Mouse (Mus musculus) liver, postnatal 0 days (tissue): Measurements from ENCODE around the gene Nrn1l. TPM values are rescaled to one million over a fixed set of nuclear protein-coding genes. Genes with fewer than 3 reads are reported as not detected.

Experiments used
- ATAC-seq: fragments of 200-750 bp; cut with Nextera tagmentation; 2 replicates; pipeline ENCODE4 v1.8.0; 2017; ENCODE audit warnings: mild to moderate bottlenecking, moderate library complexity
- DNase-seq: peaks from one replicate; pipeline ENCODE4 v3.0.0-alpha.2; 2016
- H3K27ac ChIP-seq: fragments of 300-500 bp; sonication (generic); 2 replicates; pipeline ENCODE4 v1.5.1; 2014; ENCODE audit warnings: antibody characterized with exemption, moderate library complexity, mild to moderate bottlenecking, low read depth
- H3K27me3 ChIP-seq: fragments of 300-500 bp; sonication (generic); 2 replicates; pipeline ENCODE4 v1.6.1; 2014; ENCODE audit warnings: low read length, control low read depth, mixed read lengths; ENCODE audit not compliant: insufficient read depth
- H3K36me3 ChIP-seq: fragments of 300-500 bp; sonication (generic); replicated peaks from 2 replicates; pipeline ENCODE4 v1.6.1; 2014; ENCODE audit warnings: mild to moderate bottlenecking, control low read depth, low read length, moderate library complexity, mixed read lengths; ENCODE audit not compliant: insufficient read depth
- H3K4me1 ChIP-seq: fragments of 300-500 bp; sonication (generic); 2 replicates; pipeline ENCODE4 v1.6.1; 2014; ENCODE audit warnings: antibody characterized with exemption, mild to moderate bottlenecking, control low read depth; ENCODE audit not compliant: insufficient read depth
- H3K4me2 ChIP-seq: fragments of 300-500 bp; sonication (generic); 2 replicates; pipeline ENCODE4 v1.6.1; 2014; ENCODE audit warnings: low read depth, mild to moderate bottlenecking, low read length, moderate library complexity, mixed read lengths
- H3K4me3 ChIP-seq: fragments of 300-500 bp; sonication (generic); 2 replicates; pipeline ENCODE4 v1.5.1; 2014; ENCODE audit warnings: low read depth, low read length
- H3K9ac ChIP-seq: fragments of 300-500 bp; sonication (generic); replicated peaks from 2 replicates; pipeline ENCODE4 v1.6.1; 2014; ENCODE audit warnings: mild to moderate bottlenecking, moderate library complexity
- H3K9me3 ChIP-seq: fragments of 300-500 bp; sonication (generic); 2 replicates; pipeline ENCODE4 v1.6.1; 2016; ENCODE audit warnings: mild to moderate bottlenecking, control low read depth, low read length, mixed read lengths
- CTCF ChIP-seq: sonication (generic); IDR thresholded peaks from 2 replicates; pipeline ENCODE4 v1.5.1; 2016; ENCODE audit warnings: antibody characterized with exemption, low read depth
- EP300 ChIP-seq: IDR thresholded peaks from 2 replicates; pipeline ENCODE4 v1.6.1; 2016; ENCODE audit warnings: antibody characterized with exemption, low read depth, mild to moderate bottlenecking
- WGBS: fragments of 180-500 bp; shearing (Covaris S2); extraction: QIAGEN DNeasy Blood & Tissue Kit; methylation state at CpG from one replicate; pipeline ENCODE4 v1.1.7; 2014; ENCODE audit not compliant: insufficient replicate concordance; 5-methylcytosine and 5-hydroxymethylcytosine counted together
- polyA plus RNA-seq: library from polyadenylated mRNA; unstranded; fragments of >200 nt; fragmentation: Nextera tagmentation; extraction: Ambion mirVana; gene quantifications from 2 replicates; pipeline ENCODE4 v1.2.1, GENCODE M21; 2015

The Nrn1l gene
- polyA plus RNA-seq, 1 experiment from 2014 or later, result not detected

- Histone ChIP-seq H3K9ac (no peak overlapping the region), H3K27ac (peak overlapping the region; percentile 95), H3K4me2 (peak overlapping the region; percentile 100; the same call in 1 of the 2 replicates), H3K27me3 (no peaks in the 10 kb centered on the region), H3K4me1 (peaks cover 56% of the 10 kb centered on the region), H3K36me3 (no peaks in the 10 kb centered on the region), H3K4me3 (no peak overlapping the region), H3K9me3 (no peaks in the 10 kb centered on the region)
- WGBS, result 55% methylated on average over 5 of the region's 5 CpGs
- DNase-seq (peak; percentile 44), ATAC-seq (no peak)
- TF ChIP-seq EP300 (no peak), CTCF (no peak)
Observed at GRCm38 (mm10) chr8:105858495-105858894, 34.9 kb upstream of the Nrn1l start.

DNA sequence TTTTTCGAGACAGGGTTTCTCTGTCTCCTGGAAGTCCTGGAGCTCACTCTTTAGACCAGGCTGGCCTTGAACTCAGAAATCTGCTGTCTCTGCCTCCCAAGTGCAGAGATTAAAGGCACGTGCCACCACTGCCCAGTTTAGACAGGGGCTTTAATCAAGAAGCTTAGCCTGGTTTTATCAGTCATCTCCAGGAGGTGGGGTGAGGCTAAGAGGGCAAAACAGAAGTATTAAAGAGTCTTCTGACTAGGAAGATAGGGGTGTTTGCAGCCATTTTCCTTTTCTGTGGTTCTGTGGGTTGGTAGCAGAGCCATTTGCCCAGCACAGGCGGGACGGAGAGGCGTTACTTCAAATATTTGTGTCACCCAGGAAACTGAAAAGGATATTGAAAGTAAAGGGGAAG is 34.1 kb upstream of the Nrn1l start:
- H3K4me2 ChIP-seq, result peak overlapping the region; percentile 100

GRCm38 (mm10) chr8:105860143-105860981 is 33.0 kb upstream of the Nrn1l start, which contains the start of gene Nutf2:
Nutf2 (plus strand) TSS chr8:105860580.
- H3K36me3 ChIP-seq, result no peaks in the 10 kb centered on the region; the same call in 1 of the 2 replicates
- TF ChIP-seq CTCF, result no peak
- TF ChIP-seq EP300, result no peak; the same call in 1 of the 2 replicates
- peak; percentile 95 for ATAC-seq
- H3K27me3 ChIP-seq, result no peaks in the 10 kb centered on the region
- H3K4me1 ChIP-seq, result peaks cover 56% of the 10 kb centered on the region
- peak within 1 kb of the TSS; percentile 95 for H3K27ac ChIP-seq
- DNase-seq, result peak; percentile 94
- no peaks in the 10 kb centered on the region for H3K9me3 ChIP-seq
- WGBS, result under 1% methylated on average over 41 of the region's 59 CpGs
- H3K4me3 ChIP-seq, result peak within 1 kb of the TSS; percentile 89
- H3K4me2 ChIP-seq, result peak within 1 kb of the TSS; percentile 100
- peak within 1 kb of the TSS; percentile 96 for H3K9ac ChIP-seq

More for the DNA sequence above, 34.1 kb upstream of the Nrn1l start:
- 37% methylated on average over 5 of the region's 5 CpGs for WGBS
- TF ChIP-seq EP300 (peak; percentile 85), CTCF (no peak)
- Histone ChIP-seq H3K4me3 (peak overlapping the region; percentile 89), H3K27ac (peak overlapping the region; percentile 95), H3K36me3 (no peaks in the 10 kb centered on the region; the same call in 1 of the 2 replicates), H3K9ac (peak overlapping the region; percentile 96), H3K27me3 (no peaks in the 10 kb centered on the region), H3K9me3 (no peaks in the 10 kb centered on the region), H3K4me1 (peaks cover 56% of the 10 kb centered on the region)
- ATAC-seq, result no peak
- no peak for DNase-seq

GRCm38 (mm10) chr8:105861951-105862350 is 31.4 kb upstream of the Nrn1l start:
- DNase-seq (no peak), ATAC-seq (no peak)
- Histone ChIP-seq H3K27ac (peak overlapping the region; percentile 95; the same call in 1 of the 2 replicates), H3K4me2 (peak overlapping the region; percentile 100), H3K4me3 (peak overlapping the region; percentile 89), H3K36me3 (peaks cover 6% of the 10 kb centered on the region), H3K4me1 (peaks cover 45% of the 10 kb centered on the region), H3K9me3 (no peaks in the 10 kb centered on the region), H3K27me3 (no peaks in the 10 kb centered on the region), H3K9ac (peak overlapping the region; percentile 96)
- TF ChIP-seq CTCF (peak; percentile 59), EP300 (no peak)
- 5% methylated on average over 1 of the region's 1 CpGs for WGBS

DNA sequence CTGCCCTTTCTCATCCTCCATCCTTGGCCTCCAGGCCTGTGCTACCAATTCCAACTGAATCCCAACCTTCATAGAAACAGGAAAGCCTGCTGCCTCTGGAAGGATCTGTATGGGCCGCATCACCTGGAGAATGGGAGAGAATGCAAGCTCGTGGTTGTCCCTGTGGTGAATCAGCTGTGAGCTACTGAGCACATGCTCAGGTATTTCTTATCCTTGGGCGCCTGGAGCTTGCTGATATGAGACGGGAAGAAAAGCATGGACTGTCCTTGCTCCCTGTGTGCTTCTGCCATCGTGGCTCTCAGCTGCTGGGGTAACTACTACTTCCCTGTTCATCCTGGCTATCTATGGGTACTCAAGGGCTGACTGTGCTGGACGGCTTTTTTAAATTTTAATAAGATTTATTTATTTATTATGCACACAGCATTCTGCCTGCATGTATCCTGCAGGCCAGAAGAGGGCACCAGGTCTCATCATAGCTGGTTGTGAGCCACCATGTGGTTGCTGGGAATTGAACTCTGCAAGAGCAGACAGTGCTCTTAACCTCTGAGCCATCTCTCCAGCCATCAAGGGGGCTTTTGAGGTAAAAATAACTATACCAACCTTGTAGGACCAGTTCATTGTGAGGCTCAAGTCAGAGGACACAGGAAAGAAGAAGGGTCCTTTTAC is 26.9 kb upstream of the Nrn1l start:
- TF ChIP-seq CTCF (peak; percentile 61), EP300 (no peak)
- H3K4me3 ChIP-seq, result no peak overlapping the region
- no peak overlapping the region; the same call in 1 of the 2 replicates for H3K9ac ChIP-seq
- no peak overlapping the region for H3K4me2 ChIP-seq
- whole genome bisulfite sequencing, result 70% methylated on average over 6 of the region's 6 CpGs
- no peak for DNase-seq
- H3K36me3 ChIP-seq, result peaks cover 33% of the 10 kb centered on the region
- H3K4me1 ChIP-seq, result peaks cover 11% of the 10 kb centered on the region
- H3K27me3 ChIP-seq, result no peaks in the 10 kb centered on the region
- no peaks in the 10 kb centered on the region for H3K9me3 ChIP-seq
- ATAC-seq, result no peak; the same call in 1 of the 2 replicates
- no peak overlapping the region for H3K27ac ChIP-seq

DNA sequence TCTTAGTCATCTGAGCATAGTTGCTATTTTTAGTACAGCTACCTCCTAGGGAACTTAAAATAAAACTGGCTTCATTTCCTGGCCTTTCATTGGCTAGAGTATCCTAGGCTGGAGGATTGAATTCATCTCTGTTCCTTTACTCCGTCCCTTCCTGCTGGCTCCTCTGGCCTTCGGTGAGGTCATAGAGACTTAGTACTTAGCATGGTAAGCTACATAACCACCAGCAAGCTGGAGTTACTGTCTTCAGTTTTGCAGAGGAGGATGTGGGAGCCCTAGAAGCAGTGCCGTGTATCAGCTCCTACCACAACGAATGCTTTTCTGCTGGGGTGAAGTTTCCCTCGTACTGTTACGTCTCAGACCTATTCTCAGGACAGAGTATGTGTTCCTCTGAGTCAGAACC is 19.1 kb upstream of the Nrn1l start:
- no peak for TF ChIP-seq CTCF
- TF ChIP-seq EP300, result no peak
- 83% methylated on average over 6 of the region's 6 CpGs for WGBS
- Histone ChIP-seq H3K4me3 (no peak overlapping the region), H3K27me3 (no peaks in the 10 kb centered on the region), H3K9me3 (no peaks in the 10 kb centered on the region), H3K9ac (no peak overlapping the region), H3K36me3 (peaks cover 44% of the 10 kb centered on the region), H3K4me2 (no peak overlapping the region), H3K4me1 (no peaks in the 10 kb centered on the region; the same call in 1 of the 2 replicates), H3K27ac (no peak overlapping the region)
- ATAC-seq (no peak), DNase-seq (no peak)
